Mouse (Mus musculus): Measurements from ENCODE around the gene Ryr3. TPM values are rescaled to one million over a fixed set of nuclear protein-coding genes. Genes with fewer than 3 reads are reported as not detected.

Gene Ryr3
- 3.5 and 3.7 TPM in 2 replicates for polyA plus RNA-seq (2015; fragmentation: Nextera tagmentation; extraction: Ambion mirVana)

- Histone ChIP-seq H3K27me3 (replicated peaks) (peaks cover 58% of the 10 kb centered on the region), H3K27ac (replicated peaks) (peak within 1 kb of the TSS; percentile 32), H3K9me3 (no peaks in the 10 kb centered on the region), H3K4me2 (peak within 1 kb of the TSS; percentile 90), H3K4me1 (0 out of 2 replicates have a peak, but pooled peaks cover 4% of the 10 kb centered on the region), H3K36me3 (no peaks in the 10 kb centered on the region), H3K4me3 (peak within 1 kb of the TSS; percentile 69), H3K9ac (peak within 1 kb of the TSS; percentile 82)
- WGBS: under 1% methylated on average over 67 of the region's 72 CpGs
- ATAC-seq (ENCODE audit: extremely low read depth, insufficient number of reproducible peaks, low FRiP score, low TSS enrichment): peak; percentile 61
These were observed at the start of gene Ryr3 for GRCm38 (mm10) chr2:113216746-113217461. TSS of gene Ryr3 (minus strand) at chr2:113217096.

GRCm38 (mm10) chr2:113238871-113239270, 22.0 kb upstream of the Ryr3 start:
- Histone ChIP-seq H3K9me3 (no peaks in the 10 kb centered on the region), H3K27ac (replicated peaks) (no peak overlapping the region), H3K4me2 (no peak overlapping the region), H3K9ac (no peak overlapping the region), H3K27me3 (replicated peaks) (no peaks in the 10 kb centered on the region), H3K4me3 (no peak overlapping the region), H3K4me1 (no peaks in the 10 kb centered on the region), H3K36me3 (no peaks in the 10 kb centered on the region)
- ATAC-seq (ENCODE audit: extremely low read depth, insufficient number of reproducible peaks, low FRiP score, low TSS enrichment): no peak
- 66% methylated on average over 5 of the region's 5 CpGs for WGBS

GRCm38 (mm10) chr2:113236993-113237392, 20.1 kb upstream of the Ryr3 start:
- no peaks in the 10 kb centered on the region for H3K9me3 ChIP-seq
- H3K36me3 ChIP-seq: no peaks in the 10 kb centered on the region
- no peak for ATAC-seq (ENCODE audit: extremely low read depth, insufficient number of reproducible peaks, low FRiP score, low TSS enrichment)
- no peak overlapping the region for H3K4me3 ChIP-seq
- no peaks in the 10 kb centered on the region for H3K27me3 ChIP-seq (replicated peaks)
- H3K9ac ChIP-seq: no peak overlapping the region
- H3K27ac ChIP-seq (replicated peaks): no peak overlapping the region
- 55% methylated on average over 1 of the region's 1 CpGs for WGBS
- no peaks in the 10 kb centered on the region for H3K4me1 ChIP-seq
- no peak overlapping the region for H3K4me2 ChIP-seq

GRCm38 (mm10) chr2:113234559-113234958, 17.7 kb upstream of the Ryr3 start:
- Histone ChIP-seq H3K27ac (replicated peaks) (no peak overlapping the region), H3K9me3 (no peaks in the 10 kb centered on the region), H3K4me3 (no peak overlapping the region), H3K4me2 (no peak overlapping the region), H3K4me1 (no peaks in the 10 kb centered on the region), H3K27me3 (replicated peaks) (no peaks in the 10 kb centered on the region), H3K9ac (no peak overlapping the region), H3K36me3 (no peaks in the 10 kb centered on the region)
- no peak for ATAC-seq (ENCODE audit: extremely low read depth, insufficient number of reproducible peaks, low FRiP score, low TSS enrichment)
- WGBS: 15% methylated on average over 3 of the region's 3 CpGs

GRCm38 (mm10) chr2:113233356-113233755, 16.5 kb upstream of the Ryr3 start:
- Histone ChIP-seq H3K9me3 (no peaks in the 10 kb centered on the region), H3K4me3 (no peak overlapping the region), H3K27ac (replicated peaks) (no peak overlapping the region), H3K36me3 (no peaks in the 10 kb centered on the region), H3K9ac (no peak overlapping the region), H3K27me3 (replicated peaks) (no peaks in the 10 kb centered on the region), H3K4me2 (no peak overlapping the region), H3K4me1 (no peaks in the 10 kb centered on the region)
- 55% methylated on average over 3 of the region's 3 CpGs for WGBS
- ATAC-seq (ENCODE audit: extremely low read depth, insufficient number of reproducible peaks, low FRiP score, low TSS enrichment): no peak

GRCm38 (mm10) chr2:113216105-113216745, 671 bp downstream of the Ryr3 start:
- H3K27ac ChIP-seq (replicated peaks): peak overlapping the region; percentile 32; the same call in 1 of the 2 replicates
- ATAC-seq (ENCODE audit: extremely low read depth, insufficient number of reproducible peaks, low FRiP score, low TSS enrichment): no peak
- H3K27me3 ChIP-seq (replicated peaks): peaks cover 58% of the 10 kb centered on the region
- H3K4me2 ChIP-seq: peak overlapping the region; percentile 90
- H3K36me3 ChIP-seq: no peaks in the 10 kb centered on the region
- H3K4me3 ChIP-seq: peak overlapping the region; percentile 69
- H3K9me3 ChIP-seq: no peaks in the 10 kb centered on the region
- peak overlapping the region; percentile 82 for H3K9ac ChIP-seq
- 5% methylated on average over 23 of the region's 23 CpGs for WGBS
- H3K4me1 ChIP-seq: 0 out of 2 replicates have a peak, but pooled peaks cover 4% of the 10 kb centered on the region

GRCm38 (mm10) chr2:113210023-113210422, 6.9 kb downstream of the Ryr3 start:
- Histone ChIP-seq H3K9ac (no peak overlapping the region), H3K36me3 (no peaks in the 10 kb centered on the region), H3K27ac (replicated peaks) (no peak overlapping the region), H3K4me2 (no peak overlapping the region), H3K4me3 (no peak overlapping the region), H3K9me3 (no peaks in the 10 kb centered on the region), H3K27me3 (replicated peaks) (peaks cover 22% of the 10 kb centered on the region), H3K4me1 (no peaks in the 10 kb centered on the region)
- 75% methylated on average over 3 of the region's 3 CpGs for WGBS
- no peak for ATAC-seq (ENCODE audit: extremely low read depth, insufficient number of reproducible peaks, low FRiP score, low TSS enrichment)

- no peak for ATAC-seq (ENCODE audit: extremely low read depth, insufficient number of reproducible peaks, low FRiP score, low TSS enrichment)
- 85% methylated on average over 9 of the region's 9 CpGs for WGBS
- no peaks in the 10 kb centered on the region for H3K36me3 ChIP-seq
- H3K9me3 ChIP-seq: no peaks in the 10 kb centered on the region
- peaks cover 15% of the 10 kb centered on the region for H3K27me3 ChIP-seq (replicated peaks)
- H3K9ac ChIP-seq: no peak overlapping the region
- no peak overlapping the region for H3K4me3 ChIP-seq
- no peak overlapping the region for H3K27ac ChIP-seq (replicated peaks)
- no peak overlapping the region for H3K4me2 ChIP-seq
- H3K4me1 ChIP-seq: no peaks in the 10 kb centered on the region
These were observed 7.6 kb downstream of the Ryr3 start for GRCm38 (mm10) chr2:113209263-113209662.

- WGBS: 67% methylated on average over 6 of the region's 6 CpGs
- H3K9ac ChIP-seq: no peak overlapping the region
- H3K27ac ChIP-seq (replicated peaks): no peak overlapping the region
- H3K4me1 ChIP-seq: 0 out of 2 replicates have a peak, but pooled peaks cover 3% of the 10 kb centered on the region
- no peak for ATAC-seq (ENCODE audit: extremely low read depth, insufficient number of reproducible peaks, low FRiP score, low TSS enrichment)
- H3K27me3 ChIP-seq (replicated peaks): no peaks in the 10 kb centered on the region
- no peaks in the 10 kb centered on the region for H3K9me3 ChIP-seq
- no peaks in the 10 kb centered on the region for H3K36me3 ChIP-seq
- no peak overlapping the region for H3K4me2 ChIP-seq
- no peak overlapping the region for H3K4me3 ChIP-seq
These were observed 14.0 kb downstream of the Ryr3 start for GRCm38 (mm10) chr2:113202857-113203256.

GRCm38 (mm10) chr2:113199030-113199679, 17.7 kb downstream of the Ryr3 start:
- Histone ChIP-seq H3K4me2 (no peak overlapping the region), H3K27me3 (replicated peaks) (no peaks in the 10 kb centered on the region), H3K4me3 (no peak overlapping the region), H3K9me3 (no peaks in the 10 kb centered on the region), H3K9ac (no peak overlapping the region), H3K4me1 (0 out of 2 replicates have a peak, but pooled peaks cover 3% of the 10 kb centered on the region), H3K36me3 (no peaks in the 10 kb centered on the region), H3K27ac (replicated peaks) (no peak overlapping the region)
- WGBS: 66% methylated on average over 2 of the region's 2 CpGs
- no peak for ATAC-seq (ENCODE audit: extremely low read depth, insufficient number of reproducible peaks, low FRiP score, low TSS enrichment)

- 72% methylated on average over 6 of the region's 6 CpGs for WGBS
- H3K9ac ChIP-seq: no peak overlapping the region
- no peak for ATAC-seq (ENCODE audit: extremely low read depth, insufficient number of reproducible peaks, low FRiP score, low TSS enrichment)
- H3K4me3 ChIP-seq: no peak overlapping the region
- no peaks in the 10 kb centered on the region for H3K4me1 ChIP-seq
- H3K36me3 ChIP-seq: no peaks in the 10 kb centered on the region
- H3K9me3 ChIP-seq: no peaks in the 10 kb centered on the region
- no peaks in the 10 kb centered on the region for H3K27me3 ChIP-seq (replicated peaks)
- H3K27ac ChIP-seq (replicated peaks): no peak overlapping the region
- H3K4me2 ChIP-seq: no peak overlapping the region
These were observed 29.7 kb downstream of the Ryr3 start for GRCm38 (mm10) chr2:113187158-113187557.
